Mouse (Mus musculus) erythroblast, embryonic 14.5 days (primary cell): ENCODE measurements around the gene Snrk.

Source experiments
- GATA1 ChIP-seq: IDR thresholded peaks from 2 replicates; pipeline ENCODE4 v1.6.1; 2012; ENCODE audit warnings: low read length, inconsistent platforms, mixed read lengths
- TAL1 ChIP-seq: IDR thresholded peaks from 3 replicates; pipeline ENCODE4 v1.6.1; 2012; ENCODE audit warnings: low read length, inconsistent platforms, mixed read lengths

GRCm38 (mm10) chr9:122164535-122164934 lies 47.5 kb downstream of the Snrk start:
- TF ChIP-seq TAL1, result no peak
- no peak for TF ChIP-seq GATA1
